Mouse (Mus musculus) hindbrain, embryonic 15.5 days (tissue): ENCODE data around the gene Ntm. TPM values are rescaled to one million over a fixed set of nuclear protein-coding genes. Genes with fewer than 3 reads are reported as not detected.

Experiments
- ATAC-seq: fragments of 200-750 bp; cut with Nextera tagmentation; 2 replicates; pipeline ENCODE4 v1.8.0; 2017; ENCODE audit warnings: low read depth, moderate number of reproducible peaks, moderate TSS enrichment; ENCODE audit not compliant: low FRiP score
- H3K27ac ChIP-seq: fragments of 300-500 bp; sonication (generic); replicated peaks from 2 replicates; pipeline ENCODE4 v1.5.1; 2015; ENCODE audit warnings: mild to moderate bottlenecking, inconsistent platforms
- H3K27me3 ChIP-seq: fragments of 300-500 bp; sonication (generic); 2 replicates; pipeline ENCODE4 v1.6.1; 2015; ENCODE audit warnings: control low read depth, inconsistent platforms
- H3K36me3 ChIP-seq: fragments of 300-500 bp; sonication (generic); 2 replicates; pipeline ENCODE4 v1.6.1; 2015; ENCODE audit warnings: control low read depth, inconsistent platforms
- H3K4me1 ChIP-seq: fragments of 300-500 bp; sonication (generic); replicated peaks from 2 replicates; pipeline ENCODE4 v1.6.1; 2015; ENCODE audit warnings: control low read depth, inconsistent platforms
- H3K4me2 ChIP-seq: fragments of 300-500 bp; sonication (generic); 2 replicates; pipeline ENCODE4 v1.6.1; 2015; ENCODE audit warnings: moderate library complexity, mild to moderate bottlenecking, inconsistent platforms
- H3K4me3 ChIP-seq: fragments of 300-500 bp; sonication (generic); 2 replicates; pipeline ENCODE4 v1.5.1; 2015; ENCODE audit warnings: mild to moderate bottlenecking, inconsistent platforms
- H3K9ac ChIP-seq: fragments of 300-500 bp; sonication (generic); 2 replicates; pipeline ENCODE4 v1.6.1; 2015; ENCODE audit warnings: inconsistent platforms
- H3K9me3 ChIP-seq: fragments of 300-500 bp; sonication (generic); 2 replicates; pipeline ENCODE4 v1.6.1; 2016; ENCODE audit warnings: control low read depth, inconsistent platforms
- WGBS: fragments of 180-500 bp; shearing (Covaris S2); methylation state at CpG from one replicate; pipeline ENCODE4 v1.1.7; 2015; 5-methylcytosine and 5-hydroxymethylcytosine counted together
- polyA plus RNA-seq: library from polyadenylated mRNA; unstranded; fragments of >200 nt; fragmentation: Nextera tagmentation; extraction: Ambion mirVana; gene quantifications from 2 replicates; pipeline ENCODE4 v1.2.1, GENCODE M21; 2015

The Ntm gene
- polyA plus RNA-seq, 1 experiment from 2014 or later = 250 TPM

GRCm38 (mm10) chr9:29058811-29059210 is 904.1 kb downstream of the Ntm start:
- peak; percentile 23; the same call in 1 of the 2 replicates for ATAC-seq
- H3K4me1 ChIP-seq = peaks cover 11% of the 10 kb centered on the region
- H3K36me3 ChIP-seq = no peaks in the 10 kb centered on the region
- H3K4me3 ChIP-seq = no peak overlapping the region
- no peaks in the 10 kb centered on the region for H3K27me3 ChIP-seq
- H3K9ac ChIP-seq = no peak overlapping the region
- H3K27ac ChIP-seq = peak overlapping the region; percentile 2; the same call in 1 of the 2 replicates
- H3K4me2 ChIP-seq = no peak overlapping the region
- 21% methylated on average over 8 of the region's 8 CpGs for WGBS
- H3K9me3 ChIP-seq = no peaks in the 10 kb centered on the region

GRCm38 (mm10) chr9:29055637-29056036 is 907.3 kb downstream of the Ntm start:
- no peak overlapping the region for H3K4me2 ChIP-seq
- H3K27me3 ChIP-seq = no peaks in the 10 kb centered on the region
- peaks cover 11% of the 10 kb centered on the region for H3K4me1 ChIP-seq
- H3K9ac ChIP-seq = no peak overlapping the region
- no peak overlapping the region for H3K27ac ChIP-seq
- no peak for ATAC-seq
- no peak overlapping the region for H3K4me3 ChIP-seq
- no peaks in the 10 kb centered on the region for H3K36me3 ChIP-seq
- 88% methylated on average over 2 of the region's 2 CpGs for WGBS
- no peaks in the 10 kb centered on the region for H3K9me3 ChIP-seq

GRCm38 (mm10) chr9:29036466-29036865 is 926.5 kb downstream of the Ntm start:
- 0 out of 2 replicates have a peak, but pooled peaks have one; percentile 19 for ATAC-seq
- Histone ChIP-seq H3K27ac (no peak overlapping the region), H3K36me3 (no peaks in the 10 kb centered on the region), H3K9me3 (no peaks in the 10 kb centered on the region), H3K4me2 (no peak overlapping the region), H3K27me3 (no peaks in the 10 kb centered on the region), H3K4me1 (peaks cover 3% of the 10 kb centered on the region; the same call in 1 of the 2 replicates), H3K4me3 (no peak overlapping the region), H3K9ac (no peak overlapping the region)
- 40% methylated on average over 3 of the region's 3 CpGs for WGBS

- Histone ChIP-seq H3K4me3 (no peak overlapping the region), H3K4me2 (no peak overlapping the region), H3K27me3 (no peaks in the 10 kb centered on the region), H3K9ac (no peak overlapping the region), H3K9me3 (no peaks in the 10 kb centered on the region), H3K4me1 (peaks cover 3% of the 10 kb centered on the region; the same call in 1 of the 2 replicates), H3K27ac (no peak overlapping the region), H3K36me3 (no peaks in the 10 kb centered on the region)
- 14% methylated on average over 4 of the region's 4 CpGs for WGBS
- no peak for ATAC-seq
Measured at GRCm38 (mm10) chr9:29036058-29036457, 926.9 kb downstream of the Ntm start.

GRCm38 (mm10) chr9:29026410-29026809 is 936.5 kb downstream of the Ntm start:
- no peak for ATAC-seq
- Histone ChIP-seq H3K4me1 (no peaks in the 10 kb centered on the region), H3K4me3 (no peak overlapping the region), H3K36me3 (no peaks in the 10 kb centered on the region), H3K4me2 (no peak overlapping the region), H3K9me3 (no peaks in the 10 kb centered on the region), H3K9ac (no peak overlapping the region), H3K27me3 (no peaks in the 10 kb centered on the region), H3K27ac (no peak overlapping the region)
- WGBS = 78% methylated on average over 6 of the region's 6 CpGs

- no peaks in the 10 kb centered on the region for H3K27me3 ChIP-seq
- H3K4me1 ChIP-seq = no peaks in the 10 kb centered on the region
- H3K36me3 ChIP-seq = no peaks in the 10 kb centered on the region
- no peak overlapping the region for H3K4me2 ChIP-seq
- WGBS = 79% methylated on average over 4 of the region's 4 CpGs
- H3K4me3 ChIP-seq = no peak overlapping the region
- H3K27ac ChIP-seq = no peak overlapping the region
- H3K9ac ChIP-seq = no peak overlapping the region
- no peaks in the 10 kb centered on the region for H3K9me3 ChIP-seq
- no peak for ATAC-seq
Measured at GRCm38 (mm10) chr9:29025603-29026002, 937.3 kb downstream of the Ntm start.

GRCm38 (mm10) chr9:29025104-29025503 is 937.8 kb downstream of the Ntm start:
- no peaks in the 10 kb centered on the region for H3K27me3 ChIP-seq
- H3K9ac ChIP-seq = no peak overlapping the region
- no peaks in the 10 kb centered on the region for H3K36me3 ChIP-seq
- H3K4me1 ChIP-seq = no peaks in the 10 kb centered on the region
- H3K9me3 ChIP-seq = no peaks in the 10 kb centered on the region
- no peak overlapping the region for H3K4me3 ChIP-seq
- ATAC-seq = no peak
- WGBS = 62% methylated on average over 1 of the region's 1 CpGs
- no peak overlapping the region for H3K4me2 ChIP-seq
- no peak overlapping the region for H3K27ac ChIP-seq

- no peak overlapping the region for H3K9ac ChIP-seq
Measured at GRCm38 (mm10) chr9:29016879-29017278, 946.1 kb downstream of the Ntm start.

GRCm38 (mm10) chr9:29013881-29014280 is 949.1 kb downstream of the Ntm start:
- no peak overlapping the region for H3K4me3 ChIP-seq
- 92% methylated on average over 17 of the region's 17 CpGs for WGBS
- no peaks in the 10 kb centered on the region for H3K36me3 ChIP-seq
- no peaks in the 10 kb centered on the region for H3K27me3 ChIP-seq
- no peak overlapping the region for H3K9ac ChIP-seq
- no peak for ATAC-seq
- no peaks in the 10 kb centered on the region for H3K4me1 ChIP-seq
- no peak overlapping the region for H3K4me2 ChIP-seq
- no peak overlapping the region for H3K27ac ChIP-seq
- H3K9me3 ChIP-seq = no peaks in the 10 kb centered on the region

More at GRCm38 (mm10) chr9:29016879-29017278, 946.1 kb downstream of the Ntm start:
- Histone ChIP-seq H3K4me3 (no peak overlapping the region), H3K36me3 (no peaks in the 10 kb centered on the region), H3K4me1 (no peaks in the 10 kb centered on the region), H3K9me3 (no peaks in the 10 kb centered on the region), H3K4me2 (no peak overlapping the region), H3K27me3 (no peaks in the 10 kb centered on the region), H3K27ac (no peak overlapping the region)
- ATAC-seq = no peak
- 87% methylated on average over 3 of the region's 3 CpGs for WGBS

- no peaks in the 10 kb centered on the region for H3K9me3 ChIP-seq
- H3K36me3 ChIP-seq = no peaks in the 10 kb centered on the region
Measured at GRCm38 (mm10) chr9:29012541-29012940, 950.4 kb downstream of the Ntm start.

GRCm38 (mm10) chr9:29011476-29011875 is 951.5 kb downstream of the Ntm start:
- 21% methylated on average over 3 of the region's 3 CpGs for WGBS
- no peak for ATAC-seq
- no peaks in the 10 kb centered on the region for H3K27me3 ChIP-seq

More at GRCm38 (mm10) chr9:29012541-29012940, 950.4 kb downstream of the Ntm start:
- ATAC-seq = no peak
- no peaks in the 10 kb centered on the region for H3K27me3 ChIP-seq
- H3K27ac ChIP-seq = no peak overlapping the region
- no peak overlapping the region for H3K9ac ChIP-seq
- no peak overlapping the region for H3K4me3 ChIP-seq
- WGBS = 90% methylated on average over 6 of the region's 6 CpGs
- no peak overlapping the region for H3K4me2 ChIP-seq
- no peaks in the 10 kb centered on the region for H3K4me1 ChIP-seq

GRCm38 (mm10) chr9:29004534-29004933 is 958.4 kb downstream of the Ntm start:
- Histone ChIP-seq H3K27me3 (no peaks in the 10 kb centered on the region), H3K9ac (no peak overlapping the region), H3K4me2 (no peak overlapping the region), H3K27ac (no peak overlapping the region), H3K4me1 (no peaks in the 10 kb centered on the region), H3K4me3 (no peak overlapping the region), H3K9me3 (no peaks in the 10 kb centered on the region), H3K36me3 (no peaks in the 10 kb centered on the region)
- WGBS = 92% methylated on average over 7 of the region's 7 CpGs
- ATAC-seq = no peak

More at GRCm38 (mm10) chr9:29011476-29011875, 951.5 kb downstream of the Ntm start:
- H3K36me3 ChIP-seq = no peaks in the 10 kb centered on the region
- H3K4me2 ChIP-seq = no peak overlapping the region
- H3K4me1 ChIP-seq = no peaks in the 10 kb centered on the region
- H3K4me3 ChIP-seq = no peak overlapping the region
- no peaks in the 10 kb centered on the region for H3K9me3 ChIP-seq
- no peak overlapping the region for H3K9ac ChIP-seq
- no peak overlapping the region for H3K27ac ChIP-seq

GRCm38 (mm10) chr9:28999951-29000351 is 963.0 kb downstream of the Ntm start:
- Histone ChIP-seq H3K27ac (no peak overlapping the region), H3K36me3 (no peaks in the 10 kb centered on the region), H3K9ac (no peak overlapping the region), H3K4me1 (no peaks in the 10 kb centered on the region), H3K9me3 (no peaks in the 10 kb centered on the region), H3K27me3 (no peaks in the 10 kb centered on the region), H3K4me2 (no peak overlapping the region), H3K4me3 (no peak overlapping the region)
- 50% methylated on average over 4 of the region's 4 CpGs for WGBS
- ATAC-seq = no peak
